Mouse (Mus musculus) intestine, postnatal 0 days (tissue): Measurements from ENCODE around the gene Unc13c. TPM values are rescaled to one million over a fixed set of nuclear protein-coding genes. Genes with fewer than 3 reads are reported as not detected.

Experiments used
- ATAC-seq: fragments of 200-750 bp; cut with Nextera tagmentation; 2 replicates; pipeline ENCODE4 v1.8.0; 2017; ENCODE audit warnings: mild to moderate bottlenecking, moderate TSS enrichment, moderate library complexity
- H3K27ac ChIP-seq: fragments of 300-500 bp; sonication (generic); 2 replicates; pipeline ENCODE4 v1.5.1; 2014; ENCODE audit warnings: mild to moderate bottlenecking, low read depth, low read length, moderate library complexity
- H3K27me3 ChIP-seq: fragments of 300-500 bp; sonication (generic); replicated peaks from 2 replicates; pipeline ENCODE4 v1.6.1; 2014; ENCODE audit warnings: low read length, mixed read lengths; ENCODE audit not compliant: control insufficient read depth, insufficient read depth
- H3K36me3 ChIP-seq: fragments of 300-500 bp; sonication (generic); 2 replicates; pipeline ENCODE4 v1.6.1; 2014; ENCODE audit warnings: mild to moderate bottlenecking, moderate library complexity; ENCODE audit not compliant: control insufficient read depth, insufficient read depth
- H3K4me1 ChIP-seq: fragments of 300-500 bp; sonication (generic); replicated peaks from 2 replicates; pipeline ENCODE4 v1.6.1; 2014; ENCODE audit warnings: antibody characterized with exemption, low read length, mixed read lengths; ENCODE audit not compliant: control insufficient read depth, insufficient read depth
- H3K4me2 ChIP-seq: fragments of 300-500 bp; sonication (generic); replicated peaks from 2 replicates; pipeline ENCODE4 v1.6.1; 2014; ENCODE audit warnings: low read depth, mild to moderate bottlenecking, moderate library complexity
- H3K4me3 ChIP-seq: fragments of 300-500 bp; sonication (generic); 2 replicates; pipeline ENCODE4 v1.5.1; 2014; ENCODE audit warnings: low read depth, low read length
- H3K9ac ChIP-seq: fragments of 300-500 bp; sonication (generic); 2 replicates; pipeline ENCODE4 v1.6.1; 2014; ENCODE audit warnings: mild to moderate bottlenecking, low read depth, low read length
- H3K9me3 ChIP-seq: fragments of 300-500 bp; sonication (generic); 2 replicates; pipeline ENCODE4 v1.6.1; 2016; ENCODE audit warnings: mixed run types; ENCODE audit not compliant: control insufficient read depth
- CTCF ChIP-seq: sonication (generic); IDR thresholded peaks from 2 replicates; pipeline ENCODE4 v1.5.1; 2016; ENCODE audit warnings: low read depth, mild to moderate bottlenecking, control low read depth, antibody characterized with exemption, moderate library complexity
- WGBS: fragments of 180-500 bp; shearing (Covaris S2); extraction: QIAGEN DNeasy Blood & Tissue Kit; methylation state at CpG from one replicate; pipeline ENCODE4 v1.1.7; 2014; 5-methylcytosine and 5-hydroxymethylcytosine counted together
- polyA plus RNA-seq: library from polyadenylated mRNA; unstranded; fragments of >200 nt; fragmentation: Nextera tagmentation; extraction: Ambion mirVana; gene quantifications from 2 replicates; pipeline ENCODE4 v1.2.1, GENCODE M21; 2015

The Unc13c gene
- polyA plus RNA-seq, 1 experiment from 2014 or later: 0.16 TPM

DNA sequence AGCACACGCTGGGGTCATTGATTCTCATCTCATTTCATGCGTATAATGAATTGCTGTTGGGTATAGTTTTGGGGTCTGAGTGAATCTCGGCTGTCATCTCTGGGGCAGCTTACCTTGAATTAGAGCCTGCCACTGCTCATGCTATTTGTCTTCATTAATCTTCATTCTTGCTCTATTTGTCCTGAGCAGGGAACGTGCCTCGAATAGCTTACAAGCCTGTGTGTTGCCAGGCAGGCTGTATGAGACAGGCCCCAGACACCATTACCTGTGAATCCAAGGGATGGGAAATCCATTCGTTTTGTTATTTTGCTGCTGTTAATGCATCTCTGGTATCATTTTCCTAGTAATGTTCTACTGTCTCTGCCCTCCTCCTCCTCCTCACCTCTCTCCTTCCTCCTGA lies 518.8 kb downstream of the Unc13c start:
- no peak for TF ChIP-seq CTCF
- no peak overlapping the region for H3K9ac ChIP-seq
- H3K9me3 ChIP-seq: no peaks in the 10 kb centered on the region
- H3K4me1 ChIP-seq: no peaks in the 10 kb centered on the region
- WGBS: 62% methylated on average over 6 of the region's 6 CpGs
- H3K36me3 ChIP-seq: no peaks in the 10 kb centered on the region
- no peak overlapping the region for H3K27ac ChIP-seq
- H3K27me3 ChIP-seq: no peaks in the 10 kb centered on the region
- H3K4me3 ChIP-seq: no peak overlapping the region
- no peak for ATAC-seq
- no peak overlapping the region for H3K4me2 ChIP-seq

DNA sequence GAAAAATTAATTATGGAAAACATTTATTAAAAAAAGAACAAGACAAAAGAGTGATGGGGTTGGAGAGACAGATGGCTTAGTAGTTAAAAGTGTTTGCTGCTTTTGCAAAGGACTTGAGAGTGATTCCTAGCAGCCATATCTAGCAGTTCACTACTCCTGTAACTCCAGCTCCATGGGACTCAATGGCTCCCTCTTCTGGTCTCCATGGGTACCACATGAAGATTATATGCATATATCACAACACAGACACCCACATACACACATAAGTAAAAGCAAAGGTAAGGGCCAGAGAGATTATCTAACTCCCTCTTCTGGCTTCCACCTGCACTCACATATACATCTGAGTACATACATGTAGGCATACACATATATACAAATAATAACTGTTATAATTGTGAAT lies 519.5 kb downstream of the Unc13c start:
- no peak overlapping the region for H3K27ac ChIP-seq

DNA sequence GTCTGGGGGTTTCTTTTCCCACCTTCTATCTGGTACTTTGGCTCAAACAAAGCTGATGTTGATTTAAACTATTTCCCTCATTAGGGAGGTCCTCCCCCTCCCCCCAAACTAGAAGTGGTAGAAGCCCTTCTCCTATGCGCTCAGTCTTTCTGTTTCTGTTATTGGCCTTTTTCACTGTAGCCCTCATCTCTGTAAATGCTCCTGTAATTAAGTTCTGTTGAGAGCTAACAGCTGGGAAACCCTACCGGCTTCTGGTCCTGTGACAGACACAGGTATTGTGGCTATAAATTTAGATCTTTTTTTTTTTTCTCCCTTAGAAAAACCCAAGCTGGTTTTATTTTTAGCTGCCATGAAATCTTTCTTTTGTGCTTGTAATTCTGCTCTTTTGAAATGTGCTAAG lies 536.8 kb downstream of the Unc13c start:
- Histone ChIP-seq H3K4me3 (no peak overlapping the region), H3K4me1 (no peaks in the 10 kb centered on the region), H3K9me3 (no peaks in the 10 kb centered on the region), H3K9ac (no peak overlapping the region), H3K27me3 (no peaks in the 10 kb centered on the region), H3K4me2 (no peak overlapping the region), H3K36me3 (no peaks in the 10 kb centered on the region), H3K27ac (no peak overlapping the region)
- TF ChIP-seq CTCF: no peak
- no peak for ATAC-seq
- WGBS: 73% methylated on average over 2 of the region's 2 CpGs

More for the DNA sequence above, 519.5 kb downstream of the Unc13c start:
- no peaks in the 10 kb centered on the region for H3K27me3 ChIP-seq
- no peaks in the 10 kb centered on the region for H3K9me3 ChIP-seq
- no peaks in the 10 kb centered on the region for H3K4me1 ChIP-seq
- H3K9ac ChIP-seq: no peak overlapping the region
- no peak overlapping the region for H3K4me2 ChIP-seq
- TF ChIP-seq CTCF: peak; percentile 19; the same call in 1 of the 2 replicates
- H3K36me3 ChIP-seq: no peaks in the 10 kb centered on the region
- ATAC-seq: no peak
- no peak overlapping the region for H3K4me3 ChIP-seq

Other genes with a start within 250 kb of the Unc13c start
- 0.12 and 0.13 TPM in 2 replicates for gene Wdr72, start 141.4 kb upstream of the Unc13c start, polyA plus RNA-seq